18 mouse cellular contexts compared by ENCODE assay signal in the genomic region with DNA sequence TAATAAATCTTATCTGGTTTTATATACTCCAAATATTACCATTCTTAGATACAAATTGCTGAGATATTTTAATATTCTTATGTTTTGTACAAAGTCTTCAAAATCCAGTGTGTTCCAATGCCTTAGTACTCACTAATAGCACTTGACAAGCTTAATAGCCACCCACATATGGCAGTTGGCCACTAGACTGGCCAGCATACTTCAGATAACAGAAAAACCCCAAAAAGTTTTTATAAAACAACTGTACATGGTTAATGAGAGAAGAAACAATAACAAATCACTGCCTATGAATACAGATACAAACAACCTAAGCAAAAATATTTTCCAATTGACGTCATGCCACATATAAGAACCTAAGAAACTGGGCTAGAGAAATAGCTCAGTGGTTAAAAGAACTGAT.
DNase-seq lines count a peak whose midpoint lies in the region; ATAC-seq lines count a peak whose summit lies in the region.
"Had no signal": no experiment of that assay in that cellular context is flagged by ENCODE, and none has a peak within 500 bp of the region (broad histone marks: within the 10 kb centered on the region; RNA-seq: fewer than 3 reads in every experiment).

No protein-coding gene starts in this region.

- DNase-seq in embryonic facial prominence, embryonic 14.5 days (ENCODE audit: low spot score) = peak; percentile 16
- DNase-seq in embryonic facial prominence, embryonic 10.5 days (ENCODE audit: low spot score) = no peak
- peak; percentile 65 for DNase-seq in 3T3-L1 (ENCODE audit: low read depth, low spot score)
- peak; percentile 40 for DNase-seq in fibroblast of lung, adult 2 months (ENCODE audit: low read depth)
- DNase-seq in ovary, postnatal 14 days (ENCODE audit: low spot score) = no peak
- DNase-seq: cerebellum, adult 11-12 months; cerebellum, adult 8-10 months had no signal

- ATAC-seq in embryonic facial prominence, embryonic 14.5 days (ENCODE audit: low read depth) = no peak
- no peak for ATAC-seq in midbrain, embryonic 13.5 days
- ATAC-seq: activated CD4-positive, CD25-positive, alpha-beta regulatory T cell, adult 4 months; forebrain, embryonic 15.5 days had no signal

- no peak overlapping the region for H3K4me2 ChIP-seq in embryonic facial prominence, embryonic 14.5 days (ENCODE audit: low read depth, low read length)
- no peak overlapping the region for H3K4me2 ChIP-seq in midbrain, embryonic 13.5 days (replicated peaks)
- H3K4me2 ChIP-seq: embryonic facial prominence, embryonic 15.5 days; forebrain, embryonic 12.5 days; forebrain, embryonic 15.5 days; heart, embryonic 12.5 days; heart, embryonic 15.5 days; hindbrain, embryonic 13.5 days had no signal

- WGBS in embryonic facial prominence, embryonic 14.5 days = 80% methylated on average over 1 of the region's 1 CpGs
- WGBS in embryonic facial prominence, embryonic 10.5 days = 88% methylated on average over 1 of the region's 1 CpGs
- WGBS in midbrain, embryonic 13.5 days = 97% methylated on average over 1 of the region's 1 CpGs

- H3K27ac ChIP-seq in embryonic facial prominence, embryonic 14.5 days (replicated peaks; ENCODE audit: low read depth, low read length) = no peak overlapping the region
- no peak overlapping the region for H3K27ac ChIP-seq in embryonic facial prominence, embryonic 10.5 days (replicated peaks)
- H3K27ac ChIP-seq in midbrain, embryonic 13.5 days = no peak overlapping the region
- H3K27ac ChIP-seq: embryonic facial prominence, embryonic 15.5 days; forebrain, embryonic 12.5 days; forebrain, embryonic 15.5 days; heart, embryonic 15.5 days; hindbrain, embryonic 10.5 days; hindbrain, embryonic 13.5 days had no signal

- no peaks in the 10 kb centered on the region for H3K27me3 ChIP-seq in embryonic facial prominence, embryonic 14.5 days (replicated peaks; ENCODE audit: control insufficient read depth, insufficient read depth, low read length)
- no peaks in the 10 kb centered on the region for H3K27me3 ChIP-seq in embryonic facial prominence, embryonic 10.5 days (replicated peaks; ENCODE audit: low read depth, poor library complexity, severe bottlenecking)
- no peaks in the 10 kb centered on the region for H3K27me3 ChIP-seq in midbrain, embryonic 13.5 days
- H3K27me3 ChIP-seq: CH12.LX; embryonic facial prominence, embryonic 15.5 days; forebrain, embryonic 12.5 days; forebrain, embryonic 15.5 days; heart, embryonic 15.5 days; hindbrain, embryonic 13.5 days had no signal

- H3K9ac ChIP-seq in embryonic facial prominence, embryonic 14.5 days (ENCODE audit: low read depth, low read length) = no peak overlapping the region
- H3K9ac ChIP-seq in midbrain, embryonic 13.5 days (replicated peaks) = no peak overlapping the region
- H3K9ac ChIP-seq: embryonic facial prominence, embryonic 15.5 days; forebrain, embryonic 12.5 days; forebrain, embryonic 15.5 days; heart, embryonic 12.5 days; heart, embryonic 15.5 days; hindbrain, embryonic 13.5 days had no signal

- no peaks in the 10 kb centered on the region for H3K4me1 ChIP-seq in embryonic facial prominence, embryonic 14.5 days (ENCODE audit: control insufficient read depth, insufficient read depth, low read length)
- H3K4me1 ChIP-seq in embryonic facial prominence, embryonic 10.5 days = no peaks in the 10 kb centered on the region
- no peaks in the 10 kb centered on the region for H3K4me1 ChIP-seq in midbrain, embryonic 13.5 days (replicated peaks)
- H3K4me1 ChIP-seq: embryonic facial prominence, embryonic 15.5 days; forebrain, embryonic 12.5 days; forebrain, embryonic 15.5 days; heart, embryonic 15.5 days; hindbrain, embryonic 10.5 days; hindbrain, embryonic 13.5 days had no signal

- no peaks in the 10 kb centered on the region for H3K9me3 ChIP-seq in embryonic facial prominence, embryonic 14.5 days (ENCODE audit: control insufficient read depth, low read length)
- H3K9me3 ChIP-seq in embryonic facial prominence, embryonic 10.5 days = no peaks in the 10 kb centered on the region
- H3K9me3 ChIP-seq in midbrain, embryonic 13.5 days = no peaks in the 10 kb centered on the region
- H3K9me3 ChIP-seq: embryonic facial prominence, embryonic 15.5 days; forebrain, embryonic 12.5 days; forebrain, embryonic 15.5 days; heart, embryonic 12.5 days; heart, embryonic 15.5 days; hindbrain, embryonic 10.5 days; hindbrain, embryonic 13.5 days had no signal

- H3K36me3 ChIP-seq in embryonic facial prominence, embryonic 14.5 days (ENCODE audit: control insufficient read depth, insufficient read depth, low read length) = no peaks in the 10 kb centered on the region
- H3K36me3 ChIP-seq in embryonic facial prominence, embryonic 10.5 days (replicated peaks) = no peaks in the 10 kb centered on the region
- no peaks in the 10 kb centered on the region for H3K36me3 ChIP-seq in midbrain, embryonic 13.5 days
- H3K36me3 ChIP-seq: embryonic facial prominence, embryonic 15.5 days; forebrain, embryonic 12.5 days; forebrain, embryonic 15.5 days; G1E; heart, embryonic 12.5 days; heart, embryonic 15.5 days; hindbrain, embryonic 10.5 days; hindbrain, embryonic 13.5 days had no signal

- no peak overlapping the region for H3K4me3 ChIP-seq in embryonic facial prominence, embryonic 14.5 days (ENCODE audit: low read depth, low read length)
- no peak overlapping the region for H3K4me3 ChIP-seq in embryonic facial prominence, embryonic 10.5 days
- no peak overlapping the region for H3K4me3 ChIP-seq in midbrain, embryonic 13.5 days (replicated peaks)
- H3K4me3 ChIP-seq: embryonic facial prominence, embryonic 15.5 days; forebrain, embryonic 12.5 days; forebrain, embryonic 15.5 days; heart, embryonic 12.5 days; heart, embryonic 15.5 days; hindbrain, embryonic 10.5 days; hindbrain, embryonic 13.5 days had no signal

Comparison
In these comparisons a context has a peak if more than half of its experiments do, and no peak if none do; other contexts are left out.
1. DNase-seq: peak in embryonic facial prominence, embryonic 14.5 days (single experiment), 3T3-L1 (single experiment) and fibroblast of lung, adult 2 months (single experiment); none in embryonic facial prominence, embryonic 10.5 days (single experiment) and ovary, postnatal 14 days (single experiment).